Mouse (Mus musculus) macrophage (primary cell): ENCODE results near the gene Olfr765. TPM values are rescaled to one million over a fixed set of nuclear protein-coding genes. Genes with fewer than 3 reads are reported as not detected.

Experiments used
- polyA plus RNA-seq: library from polyadenylated mRNA; stranded (reverse); fragments of 250-400 nt; gene quantifications from 3 replicates; pipeline ENCODE4 v1.2.4, GENCODE M21; 2018; ENCODE audit warnings: inconsistent platforms

Olfr765 gene
- polyA plus RNA-seq, 1 experiment from 2014 or later = not detected

Other genes starting within 250 kb of the Olfr765 start
- 42.1 to 51.3 TPM (median 44.5 TPM) in 3 replicates for gene Dnajc14, start 245.9 kb downstream of the Olfr765 start, polyA plus RNA-seq
- 6.9 to 10.4 TPM (median 9.0 TPM) in 3 replicates for gene Tmem198b, start 245.6 kb downstream of the Olfr765 start, polyA plus RNA-seq
- gene Sarnp, start 232.7 kb downstream of the Olfr765 start, polyA plus RNA-seq = 69.5 to 146 TPM (median 84.3 TPM) in 3 replicates
- 42.2 to 61.4 TPM (median 59.0 TPM) in 3 replicates for gene Ormdl2, start 228.4 kb downstream of the Olfr765 start, polyA plus RNA-seq
- 0.03 TPM in 1 of 3 replicates, not detected in the others for gene Gdf11, start 158.3 kb downstream of the Olfr765 start, polyA plus RNA-seq
- 1,227 to 1,611 TPM (median 1,544 TPM) in 3 replicates for gene Cd63, start 149.0 kb downstream of the Olfr765 start, polyA plus RNA-seq
- gene Rdh5, start 127.1 kb downstream of the Olfr765 start, polyA plus RNA-seq = 0.53 to 1.3 TPM (median 0.92 TPM) in 3 replicates
- 77.8 to 126 TPM (median 124 TPM) in 3 replicates for gene Bloc1s1, start 126.0 kb downstream of the Olfr765 start, polyA plus RNA-seq
- gene Itga7, start 116.2 kb downstream of the Olfr765 start, polyA plus RNA-seq = not detected in 3 replicates
- gene Mettl7b, start 89.0 kb downstream of the Olfr765 start, polyA plus RNA-seq = not detected in 3 replicates
- gene Olfr9, start 60.6 kb downstream of the Olfr765 start, polyA plus RNA-seq = not detected in 3 replicates
- not detected in 3 replicates for gene Olfr763, start 39.2 kb downstream of the Olfr765 start, polyA plus RNA-seq
- gene Olfr764-ps1, start 10.1 kb downstream of the Olfr765 start, polyA plus RNA-seq = not detected in 3 replicates
- not detected in 3 replicates for gene Olfr766-ps1, start 19.0 kb upstream of the Olfr765 start, polyA plus RNA-seq
- not detected in 3 replicates for gene Olfr767, start 32.9 kb upstream of the Olfr765 start, polyA plus RNA-seq
- gene Olfr768, start 49.4 kb upstream of the Olfr765 start, polyA plus RNA-seq = not detected in 3 replicates
- gene Olfr769, start 67.9 kb upstream of the Olfr765 start, polyA plus RNA-seq = not detected in 3 replicates
- gene Olfr770, start 89.0 kb upstream of the Olfr765 start, polyA plus RNA-seq = not detected in 3 replicates
- not detected in 3 replicates for gene Olfr771, start 114.8 kb upstream of the Olfr765 start, polyA plus RNA-seq
- gene Olfr772, start 127.9 kb upstream of the Olfr765 start, polyA plus RNA-seq = not detected in 3 replicates
- not detected in 3 replicates for gene Olfr773, start 137.4 kb upstream of the Olfr765 start, polyA plus RNA-seq
- gene Olfr774, start 186.2 kb upstream of the Olfr765 start, polyA plus RNA-seq = not detected in 3 replicates
- not detected in 3 replicates for gene Olfr775, start 198.4 kb upstream of the Olfr765 start, polyA plus RNA-seq
- gene Olfr776, start 209.1 kb upstream of the Olfr765 start, polyA plus RNA-seq = not detected in 3 replicates
- gene Olfr777, start 221.5 kb upstream of the Olfr765 start, polyA plus RNA-seq = not detected in 3 replicates